Mouse (Mus musculus): ENCODE results near the gene Nav2. TPM values are rescaled to one million over a fixed set of nuclear protein-coding genes. Genes with fewer than 3 reads are reported as not detected.

Gene Nav2
- polyA plus RNA-seq, 1 experiment = 46.2 TPM

- no peaks in the 10 kb centered on the region for H3K27me3 ChIP-seq (ENCODE audit: control insufficient read depth, insufficient read depth, low read length)
- no peak for TF ChIP-seq POLR2A (IDR thresholded peaks at IDR 0.05; ENCODE audit: control insufficient read depth, extremely low read depth, insufficient read depth, low read length, poor library complexity)
- TF ChIP-seq CTCF (IDR thresholded peaks at IDR 0.05; ENCODE audit: borderline replicate concordance, control insufficient read depth, extremely low read depth, insufficient read depth, low read length, poor library complexity) = no peak
- DNase-seq = no peak
- no peak overlapping the region for H3K27ac ChIP-seq (ENCODE audit: control insufficient read depth, insufficient read depth, low read length)
- no peak overlapping the region for H3K4me3 ChIP-seq (ENCODE audit: control insufficient read depth, insufficient read depth, low read length)
- peaks cover 22% of the 10 kb centered on the region for H3K4me1 ChIP-seq (replicated peaks; ENCODE audit: control insufficient read depth, insufficient read depth, low read length)
- 98% methylated on average over 4 of the region's 4 CpGs for WGBS
- H3K36me3 ChIP-seq (ENCODE audit: control insufficient read depth, insufficient read depth, low read length) = no peaks in the 10 kb centered on the region
Measured at GRCm38 (mm10) chr7:48895475-48895874, 13.0 kb upstream of the Nav2 start.

DNA sequence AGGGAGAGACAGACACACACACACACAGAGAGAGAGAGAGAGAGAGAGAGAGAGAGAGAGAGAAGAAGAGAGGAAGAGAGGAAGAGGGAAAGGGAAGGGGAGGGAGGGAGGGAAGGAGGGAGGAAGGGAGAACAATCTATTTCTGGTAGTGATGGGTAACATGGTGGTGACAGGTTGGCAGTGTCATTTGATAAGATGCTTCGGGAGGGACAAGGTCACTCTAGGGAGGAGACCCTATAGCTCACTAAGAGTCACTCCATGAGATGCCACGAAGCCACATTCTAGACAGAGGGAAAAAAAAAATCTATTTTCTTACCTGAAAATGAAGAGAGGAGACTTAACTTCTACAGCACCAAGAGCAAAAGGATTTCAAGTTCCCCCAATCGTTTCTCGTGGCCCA is 12.5 kb upstream of the Nav2 start:
- Histone ChIP-seq H3K27me3 (ENCODE audit: control insufficient read depth, insufficient read depth, low read length) (no peaks in the 10 kb centered on the region), H3K27ac (ENCODE audit: control insufficient read depth, insufficient read depth, low read length) (no peak overlapping the region), H3K4me3 (ENCODE audit: control insufficient read depth, insufficient read depth, low read length) (no peak overlapping the region), H3K36me3 (ENCODE audit: control insufficient read depth, insufficient read depth, low read length) (no peaks in the 10 kb centered on the region), H3K4me1 (replicated peaks; ENCODE audit: control insufficient read depth, insufficient read depth, low read length) (peaks cover 22% of the 10 kb centered on the region)
- no peak for DNase-seq
- WGBS = 84% methylated on average over 4 of the region's 4 CpGs
- no peak for TF ChIP-seq CTCF (IDR thresholded peaks at IDR 0.05; ENCODE audit: borderline replicate concordance, control insufficient read depth, extremely low read depth, insufficient read depth, low read length, poor library complexity)
- TF ChIP-seq POLR2A (IDR thresholded peaks at IDR 0.05; ENCODE audit: control insufficient read depth, extremely low read depth, insufficient read depth, low read length, poor library complexity) = no peak

GRCm38 (mm10) chr7:48897539-48898163 is 10.9 kb upstream of the Nav2 start:
- Histone ChIP-seq H3K4me1 (replicated peaks; ENCODE audit: control insufficient read depth, insufficient read depth, low read length) (peaks cover 27% of the 10 kb centered on the region), H3K27me3 (ENCODE audit: control insufficient read depth, insufficient read depth, low read length) (no peaks in the 10 kb centered on the region), H3K4me3 (ENCODE audit: control insufficient read depth, insufficient read depth, low read length) (no peak overlapping the region), H3K36me3 (ENCODE audit: control insufficient read depth, insufficient read depth, low read length) (no peaks in the 10 kb centered on the region), H3K27ac (ENCODE audit: control insufficient read depth, insufficient read depth, low read length) (no peak overlapping the region)
- WGBS = 82% methylated on average over 24 of the region's 24 CpGs
- no peak for DNase-seq
- no peak for TF ChIP-seq POLR2A (IDR thresholded peaks at IDR 0.05; ENCODE audit: control insufficient read depth, extremely low read depth, insufficient read depth, low read length, poor library complexity)
- TF ChIP-seq CTCF (IDR thresholded peaks at IDR 0.05; ENCODE audit: borderline replicate concordance, control insufficient read depth, extremely low read depth, insufficient read depth, low read length, poor library complexity) = no peak

GRCm38 (mm10) chr7:48898416-48898815 is 10.1 kb upstream of the Nav2 start:
- no peak overlapping the region for H3K4me3 ChIP-seq (ENCODE audit: control insufficient read depth, insufficient read depth, low read length)
- no peak for TF ChIP-seq POLR2A (IDR thresholded peaks at IDR 0.05; ENCODE audit: control insufficient read depth, extremely low read depth, insufficient read depth, low read length, poor library complexity)
- no peak for TF ChIP-seq CTCF (IDR thresholded peaks at IDR 0.05; ENCODE audit: borderline replicate concordance, control insufficient read depth, extremely low read depth, insufficient read depth, low read length, poor library complexity)
- no peaks in the 10 kb centered on the region for H3K27me3 ChIP-seq (ENCODE audit: control insufficient read depth, insufficient read depth, low read length)
- 15% methylated on average over 9 of the region's 9 CpGs for WGBS
- H3K4me1 ChIP-seq (replicated peaks; ENCODE audit: control insufficient read depth, insufficient read depth, low read length) = peaks cover 27% of the 10 kb centered on the region
- H3K27ac ChIP-seq (ENCODE audit: control insufficient read depth, insufficient read depth, low read length) = no peak overlapping the region
- no peaks in the 10 kb centered on the region for H3K36me3 ChIP-seq (ENCODE audit: control insufficient read depth, insufficient read depth, low read length)
- DNase-seq = no peak

DNA sequence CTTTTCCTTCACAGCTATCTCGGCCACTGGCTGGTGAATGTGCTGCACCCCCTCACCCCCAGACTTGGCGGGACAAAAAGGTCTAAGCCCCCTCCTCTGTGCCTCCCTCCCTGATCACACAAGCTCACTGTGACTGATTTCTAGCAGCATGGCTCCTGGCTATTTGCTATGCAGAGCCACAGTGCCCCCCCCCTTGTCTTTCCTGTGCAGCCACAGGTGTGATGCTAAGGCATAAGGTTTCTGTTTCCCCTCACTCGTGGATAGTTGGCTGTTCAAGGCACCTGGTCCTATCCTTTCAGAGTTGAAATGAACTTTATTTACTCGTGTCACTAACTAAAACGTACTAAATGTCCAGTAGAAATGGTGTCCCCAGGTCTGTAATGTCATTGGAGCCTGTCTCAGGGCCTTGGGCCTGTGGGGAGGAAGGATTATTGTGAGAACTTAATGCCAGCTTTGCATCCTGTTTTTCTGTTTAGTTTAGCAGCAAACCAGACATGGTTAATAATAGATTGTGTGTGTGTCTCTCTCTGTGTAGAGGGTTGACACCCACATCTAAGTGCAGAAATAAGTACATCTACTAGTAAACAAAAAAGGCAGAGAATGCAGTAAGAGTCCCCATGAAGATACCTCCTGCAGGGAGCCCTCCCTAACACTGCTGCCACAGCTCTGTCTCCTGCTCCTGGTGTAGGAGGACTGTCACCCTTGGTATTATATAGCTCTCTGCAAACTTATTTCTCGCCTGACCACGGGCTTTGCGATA is 7.9 kb upstream of the Nav2 start:
- no peak overlapping the region for H3K4me3 ChIP-seq (ENCODE audit: control insufficient read depth, insufficient read depth, low read length)
- WGBS = 52% methylated on average over 8 of the region's 8 CpGs
- no peaks in the 10 kb centered on the region for H3K27me3 ChIP-seq (ENCODE audit: control insufficient read depth, insufficient read depth, low read length)
- DNase-seq = no peak
- TF ChIP-seq CTCF (IDR thresholded peaks at IDR 0.05; ENCODE audit: borderline replicate concordance, control insufficient read depth, extremely low read depth, insufficient read depth, low read length, poor library complexity) (no peak), POLR2A (IDR thresholded peaks at IDR 0.05; ENCODE audit: control insufficient read depth, extremely low read depth, insufficient read depth, low read length, poor library complexity) (no peak)
- no peak overlapping the region for H3K27ac ChIP-seq (ENCODE audit: control insufficient read depth, insufficient read depth, low read length)
- peaks cover 27% of the 10 kb centered on the region for H3K4me1 ChIP-seq (replicated peaks; ENCODE audit: control insufficient read depth, insufficient read depth, low read length)
- no peaks in the 10 kb centered on the region for H3K36me3 ChIP-seq (ENCODE audit: control insufficient read depth, insufficient read depth, low read length)

DNA sequence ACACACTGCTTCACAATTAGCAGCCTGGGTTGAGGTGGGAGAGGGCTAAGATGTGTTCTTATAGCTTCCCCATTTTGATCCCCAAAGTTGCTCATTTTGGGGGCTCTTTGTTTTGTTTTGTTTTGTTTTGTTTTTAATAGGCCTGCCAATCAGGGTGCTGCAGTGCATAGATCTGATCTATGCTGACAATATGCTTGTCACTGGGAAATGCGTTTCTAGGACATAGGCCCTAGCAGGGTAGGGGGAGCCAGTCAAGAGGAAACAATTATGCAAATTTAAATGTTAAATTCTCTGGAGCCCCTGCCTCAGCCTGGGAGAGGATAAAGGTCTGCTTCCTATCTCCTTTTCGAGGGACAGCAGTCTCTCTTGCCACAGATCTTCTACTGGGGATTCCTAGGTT is 6.1 kb upstream of the Nav2 start:
- Histone ChIP-seq H3K36me3 (ENCODE audit: control insufficient read depth, insufficient read depth, low read length) (no peaks in the 10 kb centered on the region), H3K4me3 (ENCODE audit: control insufficient read depth, insufficient read depth, low read length) (no peak overlapping the region), H3K27me3 (ENCODE audit: control insufficient read depth, insufficient read depth, low read length) (no peaks in the 10 kb centered on the region), H3K4me1 (replicated peaks; ENCODE audit: control insufficient read depth, insufficient read depth, low read length) (peaks cover 21% of the 10 kb centered on the region), H3K27ac (ENCODE audit: control insufficient read depth, insufficient read depth, low read length) (no peak overlapping the region)
- DNase-seq = no peak
- TF ChIP-seq POLR2A (IDR thresholded peaks at IDR 0.05; ENCODE audit: control insufficient read depth, extremely low read depth, insufficient read depth, low read length, poor library complexity) = no peak
- no peak for TF ChIP-seq CTCF (IDR thresholded peaks at IDR 0.05; ENCODE audit: borderline replicate concordance, control insufficient read depth, extremely low read depth, insufficient read depth, low read length, poor library complexity)
- WGBS = 86% methylated on average over 2 of the region's 2 CpGs
